Mouse (Mus musculus) embryonic fibroblast, embryonic 13.5 days (primary cell): ENCODE measurements around the gene Kcnip2.

Experiments used
- CTCF ChIP-seq: IDR thresholded peaks from 2 replicates; pipeline ENCODE4 v1.5.1; 2011; ENCODE audit warnings: mild to moderate bottlenecking, control low read depth, low read length, moderate library complexity, borderline replicate concordance; ENCODE audit not compliant: insufficient read depth
- POLR2A ChIP-seq: IDR thresholded peaks from 2 replicates; pipeline ENCODE4 v1.6.1; 2011; ENCODE audit warnings: low read depth, mild to moderate bottlenecking, control low read depth, low read length, moderate library complexity

DNA sequence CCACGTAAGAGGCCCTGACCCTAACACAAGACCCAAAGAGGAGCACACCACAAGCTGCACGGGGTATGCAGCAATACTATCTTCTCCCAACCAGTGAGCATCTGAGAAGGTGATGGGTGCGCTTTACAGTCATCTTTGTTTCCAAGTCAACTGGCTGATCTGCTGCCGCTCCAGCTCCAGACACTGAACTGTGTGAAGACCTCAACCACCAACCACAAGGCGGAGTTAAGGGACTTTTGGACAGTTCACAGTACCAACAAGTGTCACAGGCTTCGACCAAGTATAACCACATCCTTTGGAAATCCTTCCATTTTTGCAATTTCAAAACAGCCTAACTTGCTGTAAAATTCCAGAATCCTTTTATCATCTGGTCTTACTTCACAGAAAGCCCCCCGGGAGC is 64.0 kb downstream of the Kcnip2 start:
- TF ChIP-seq POLR2A, result no peak
- no peak for TF ChIP-seq CTCF
